Mouse (Mus musculus): ENCODE data around the gene Tcf19. TPM values are rescaled to one million over a fixed set of nuclear protein-coding genes. Genes with fewer than 3 reads are reported as not detected.
A peak's percentile ranks its signal among the peaks of the same experiment; 100 is the strongest.
"Not testable (repeated sequence)": the region's sequence is repeated elsewhere in the genome, so short reads cannot be mapped to it uniquely, and the experiment has no call there.

Gene Tcf19
- polyA plus RNA-seq, 1 experiment from 2014 or later = 56.7 TPM

- no peak overlapping the region for H3K4me3 ChIP-seq
- DNase-seq (ENCODE audit: low spot score) = no peak
- H3K27me3 ChIP-seq (ENCODE audit: low read depth, poor library complexity, severe bottlenecking) = peaks cover 67% of the 10 kb centered on the region
- no peaks in the 10 kb centered on the region for H3K36me3 ChIP-seq
- 28% methylated on average over 5 of the region's 5 CpGs for WGBS
- H3K27ac ChIP-seq (replicated peaks) = no peak overlapping the region
- H3K9me3 ChIP-seq (replicated peaks) = no peaks in the 10 kb centered on the region
- H3K4me1 ChIP-seq = peaks cover 32% of the 10 kb centered on the region
Observed at GRCm38 (mm10) chr17:35502762-35503161, 13.9 kb downstream of the Tcf19 start.

DNA sequence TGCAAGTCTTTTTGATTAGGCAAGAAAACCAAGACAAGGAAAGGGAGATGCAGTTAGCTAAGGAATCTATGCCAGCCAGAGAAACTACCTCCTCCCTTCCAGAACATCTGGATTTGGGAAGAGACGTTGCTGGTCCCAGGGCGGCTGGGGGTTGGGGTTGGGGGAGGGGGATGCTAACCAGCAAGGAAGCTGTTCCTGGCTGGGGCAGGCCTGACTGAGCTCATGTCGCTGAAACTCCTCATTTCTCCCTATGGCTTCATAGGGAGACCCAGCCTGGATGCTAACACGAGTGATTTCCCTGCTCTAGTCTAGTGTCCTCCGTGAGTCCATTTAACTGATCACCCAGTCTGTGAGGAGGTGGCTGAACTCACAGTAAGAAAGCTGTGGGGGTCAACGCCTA, 14.4 kb downstream of the Tcf19 start:
- Histone ChIP-seq H3K4me1 (peaks cover 29% of the 10 kb centered on the region), H3K9me3 (replicated peaks) (no peaks in the 10 kb centered on the region), H3K4me3 (no peak overlapping the region), H3K27me3 (ENCODE audit: low read depth, poor library complexity, severe bottlenecking) (peaks cover 61% of the 10 kb centered on the region), H3K36me3 (no peaks in the 10 kb centered on the region), H3K27ac (replicated peaks) (no peak overlapping the region)
- WGBS = 1% methylated on average over 6 of the region's 6 CpGs
- no peak for DNase-seq (ENCODE audit: low spot score)

DNA sequence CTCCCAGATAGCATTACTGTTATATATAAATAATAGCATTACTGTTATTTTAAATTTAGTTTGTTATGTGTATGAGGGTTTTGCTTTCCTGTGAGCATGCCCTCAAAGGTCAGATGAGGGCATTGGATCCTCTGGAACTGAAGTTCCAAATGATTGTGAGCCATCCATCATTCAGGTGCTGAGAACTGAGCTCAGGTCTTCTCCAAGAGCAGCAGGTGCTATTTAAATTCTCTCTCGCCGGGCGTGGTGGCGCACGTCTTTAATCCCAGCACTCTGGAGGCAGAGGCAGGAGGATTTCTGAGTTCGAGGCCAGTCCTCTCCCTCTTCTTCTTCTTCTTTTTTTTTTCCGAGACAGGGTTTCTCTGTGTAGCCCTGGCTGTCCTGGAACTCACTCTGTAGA, 19.5 kb downstream of the Tcf19 start:
- Histone ChIP-seq H3K4me3 (no peak overlapping the region), H3K4me1 (peaks cover 2% of the 10 kb centered on the region), H3K36me3 (no peaks in the 10 kb centered on the region), H3K27ac (replicated peaks) (no peak overlapping the region), H3K9me3 (replicated peaks) (no peaks in the 10 kb centered on the region), H3K27me3 (ENCODE audit: low read depth, poor library complexity, severe bottlenecking) (0 out of 2 replicates have a peak, but pooled peaks cover 12% of the 10 kb centered on the region)
- DNase-seq (ENCODE audit: low spot score) = no peak
- WGBS = 94% methylated on average over 7 of the region's 7 CpGs

DNA sequence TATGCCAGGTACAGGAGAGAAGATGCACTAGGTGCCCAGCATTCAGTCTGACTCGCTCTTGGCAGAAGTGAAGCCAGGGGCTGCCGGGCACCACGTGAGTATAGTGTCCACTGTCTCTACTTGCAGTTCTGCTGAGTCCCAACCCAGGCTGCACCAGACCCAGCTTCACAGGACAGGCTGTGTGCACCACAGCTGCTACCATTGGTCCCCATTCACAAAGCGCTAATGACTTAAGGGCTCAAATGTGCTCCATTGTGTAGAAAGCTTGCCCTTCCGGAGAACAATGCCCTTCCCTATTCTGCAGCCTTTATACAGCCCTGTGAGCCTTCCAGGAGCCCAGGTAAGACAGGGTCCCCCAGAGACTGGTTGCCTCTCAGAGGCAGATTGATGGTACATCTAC, 26.3 kb downstream of the Tcf19 start:
- Histone ChIP-seq H3K36me3 (no peaks in the 10 kb centered on the region), H3K9me3 (replicated peaks) (no peaks in the 10 kb centered on the region), H3K4me3 (no peak overlapping the region), H3K4me1 (peaks cover 6% of the 10 kb centered on the region), H3K27me3 (ENCODE audit: low read depth, poor library complexity, severe bottlenecking) (no peaks in the 10 kb centered on the region), H3K27ac (replicated peaks) (no peak overlapping the region)
- DNase-seq (ENCODE audit: low spot score) = no peak
- WGBS = 56% methylated on average over 5 of the region's 5 CpGs

- Histone ChIP-seq H3K9me3 (replicated peaks) (no peaks in the 10 kb centered on the region), H3K27ac (replicated peaks) (no peak overlapping the region), H3K4me1 (peaks cover 6% of the 10 kb centered on the region), H3K36me3 (no peaks in the 10 kb centered on the region), H3K27me3 (ENCODE audit: low read depth, poor library complexity, severe bottlenecking) (no peaks in the 10 kb centered on the region), H3K4me3 (no peak overlapping the region)
- WGBS = 93% methylated on average over 2 of the region's 2 CpGs
- no peak for DNase-seq (ENCODE audit: low spot score)
Observed at GRCm38 (mm10) chr17:35488041-35488440, 28.6 kb downstream of the Tcf19 start.

- no peaks in the 10 kb centered on the region for H3K36me3 ChIP-seq
- DNase-seq (ENCODE audit: low spot score) = no peak
- no peaks in the 10 kb centered on the region for H3K9me3 ChIP-seq (replicated peaks)
- peaks cover 6% of the 10 kb centered on the region for H3K4me1 ChIP-seq
- 62% methylated on average over 10 of the region's 10 CpGs for WGBS
- no peaks in the 10 kb centered on the region for H3K27me3 ChIP-seq (ENCODE audit: low read depth, poor library complexity, severe bottlenecking)
- H3K27ac ChIP-seq (replicated peaks) = no peak overlapping the region
- no peak overlapping the region for H3K4me3 ChIP-seq
Observed at GRCm38 (mm10) chr17:35486726-35487125, 29.9 kb downstream of the Tcf19 start.

GRCm38 (mm10) chr17:35485702-35486101, 30.9 kb downstream of the Tcf19 start:
- H3K27me3 ChIP-seq (ENCODE audit: low read depth, poor library complexity, severe bottlenecking) = no peaks in the 10 kb centered on the region
- H3K36me3 ChIP-seq = no peaks in the 10 kb centered on the region
- H3K4me1 ChIP-seq = peaks cover 6% of the 10 kb centered on the region
- DNase-seq (ENCODE audit: low spot score) = no peak
- H3K9me3 ChIP-seq (replicated peaks) = no peaks in the 10 kb centered on the region
- no peak overlapping the region for H3K4me3 ChIP-seq
- 0 out of 2 replicates have a peak overlapping the region, but pooled peaks have one; percentile 1 for H3K27ac ChIP-seq (replicated peaks)
- 52% methylated on average over 4 of the region's 4 CpGs for WGBS

GRCm38 (mm10) chr17:35484066-35484465, 32.6 kb downstream of the Tcf19 start:
- H3K27me3 ChIP-seq (ENCODE audit: low read depth, poor library complexity, severe bottlenecking) = no peaks in the 10 kb centered on the region
- no peaks in the 10 kb centered on the region for H3K9me3 ChIP-seq (replicated peaks)
- no peaks in the 10 kb centered on the region for H3K36me3 ChIP-seq
- H3K4me1 ChIP-seq = no peaks in the 10 kb centered on the region
- 2% methylated on average over 9 of the region's 9 CpGs for WGBS
- H3K27ac ChIP-seq (replicated peaks) = no peak overlapping the region
- peak; percentile 57 for DNase-seq (ENCODE audit: low spot score)
- no peak overlapping the region for H3K4me3 ChIP-seq

DNA sequence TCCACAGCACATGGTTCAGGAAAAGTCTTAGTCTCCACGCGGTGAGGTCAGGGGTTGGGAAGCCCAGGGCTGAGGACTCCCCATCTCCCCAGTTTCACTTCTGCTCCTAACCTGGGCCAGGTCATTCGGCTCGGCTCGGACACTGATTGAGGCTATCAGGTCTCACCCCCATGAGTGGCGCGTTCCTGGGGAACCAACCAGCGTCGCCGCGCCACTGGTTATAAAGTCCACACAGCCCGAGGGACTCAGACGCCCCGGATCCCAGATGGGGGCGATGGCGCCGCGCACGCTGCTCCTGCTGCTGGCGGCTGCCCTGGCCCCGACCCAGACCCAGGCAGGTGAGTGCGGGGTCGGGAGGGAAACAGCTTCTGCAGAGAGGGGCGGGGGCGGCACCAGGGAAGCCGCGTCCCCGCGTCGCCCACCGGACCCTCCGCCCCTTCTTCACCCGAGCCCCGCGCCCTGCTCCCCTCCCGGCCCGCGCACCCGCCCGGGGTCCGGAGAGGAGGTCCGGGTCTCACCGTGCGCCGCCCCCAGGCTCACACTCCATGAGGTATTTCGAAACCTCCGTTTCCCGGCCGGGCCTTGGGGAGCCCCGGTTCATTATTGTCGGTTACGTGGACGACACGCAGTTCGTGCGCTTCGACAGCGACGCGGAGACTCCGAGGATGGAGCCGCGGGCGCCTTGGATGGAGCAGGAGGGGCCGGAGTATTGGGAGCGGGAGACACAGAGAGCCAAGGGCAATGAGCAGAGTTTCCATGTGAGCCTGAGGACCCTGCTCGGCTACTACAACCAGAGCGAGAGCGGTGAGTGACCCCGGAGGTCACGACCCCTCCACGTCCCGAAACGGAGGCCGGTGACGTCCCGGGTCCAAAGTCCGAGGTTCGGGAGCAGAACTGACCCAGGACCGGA, 46.5 kb downstream of the Tcf19 start, which contains the start of gene H2-Q10:
Gene H2-Q10 (plus strand): TSS at position 248 of the 910 bp plus-strand sequence.
- H3K4me1 ChIP-seq = peaks cover 15% of the 10 kb centered on the region
- H3K36me3 ChIP-seq = no peaks in the 10 kb centered on the region
- H3K9me3 ChIP-seq (replicated peaks) = no peaks in the 10 kb centered on the region
- peaks cover 46% of the 10 kb centered on the region for H3K27me3 ChIP-seq (ENCODE audit: low read depth, poor library complexity, severe bottlenecking)
- H3K4me3 ChIP-seq = peak within 1 kb of the TSS; percentile 60
- peak; percentile 33 for DNase-seq (ENCODE audit: low spot score)
- WGBS = 2% methylated on average over 80 of the region's 80 CpGs
- H3K27ac ChIP-seq (replicated peaks) = 0 out of 2 replicates have a peak within 1 kb of the TSS, but pooled peaks have one; percentile 42

DNA sequence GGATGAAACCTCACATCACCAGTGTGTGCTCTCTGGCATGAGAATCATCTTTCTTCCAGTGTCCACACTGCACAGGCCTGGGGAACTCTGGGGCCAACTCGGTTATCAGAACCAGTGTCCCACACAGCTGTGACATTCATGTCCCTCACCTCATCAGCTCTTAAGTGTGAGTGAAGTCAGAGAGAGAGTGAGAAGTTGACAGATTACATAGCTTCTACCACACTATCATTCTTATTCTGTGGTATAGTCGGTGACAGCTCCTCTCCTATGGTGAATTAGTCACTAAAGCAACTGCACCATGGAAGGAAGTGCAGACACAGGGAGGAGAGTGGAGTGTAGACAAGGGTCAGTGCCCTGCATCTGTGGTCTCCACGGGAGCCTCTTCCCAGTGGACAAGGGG, 47.7 kb downstream of the Tcf19 start:
- DNase-seq (ENCODE audit: low spot score); H3K27ac ChIP-seq (replicated peaks); H3K4me3 ChIP-seq; H3K36me3 ChIP-seq; H3K9me3 ChIP-seq (replicated peaks): not testable (repeated sequence)
- peaks cover 40% of the 10 kb centered on the region for H3K27me3 ChIP-seq (ENCODE audit: low read depth, poor library complexity, severe bottlenecking)
- WGBS = 78% methylated on average over 3 of the region's 3 CpGs
- H3K4me1 ChIP-seq = peaks cover 15% of the 10 kb centered on the region

DNA sequence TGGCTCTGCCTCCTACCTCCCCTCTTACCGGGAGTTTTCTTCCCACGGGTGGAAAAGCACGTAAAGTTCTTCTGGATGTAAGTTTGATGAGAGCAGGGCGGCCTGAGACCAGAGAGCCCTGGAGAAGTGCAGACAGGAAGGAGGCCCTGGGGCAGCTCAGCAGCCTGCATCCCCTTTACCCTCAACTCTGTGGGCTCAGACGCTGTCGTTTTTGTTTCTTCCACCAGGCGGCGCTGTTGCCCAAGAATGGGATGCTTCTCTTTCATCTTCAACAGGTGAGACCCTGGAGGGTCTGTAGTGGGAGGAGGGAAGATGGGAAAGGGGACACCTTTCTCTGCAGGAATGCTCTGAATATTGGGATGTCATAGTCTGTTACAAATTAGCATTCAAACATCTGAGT, 51.0 kb downstream of the Tcf19 start:
- H3K9me3 ChIP-seq (replicated peaks); H3K36me3 ChIP-seq; H3K27ac ChIP-seq (replicated peaks); H3K4me3 ChIP-seq: not testable (repeated sequence)
- peaks cover 13% of the 10 kb centered on the region for H3K4me1 ChIP-seq
- peaks cover 25% of the 10 kb centered on the region for H3K27me3 ChIP-seq (ENCODE audit: low read depth, poor library complexity, severe bottlenecking)
- WGBS = 7% methylated on average over 8 of the region's 8 CpGs
- peak; percentile 44 for DNase-seq (ENCODE audit: low spot score)

Measured in midbrain, embryonic 10.5 days (tissue).